Mouse (Mus musculus) thymus, adult 2 months (tissue): ENCODE measurements around the gene Nhlrc4. TPM values are rescaled to one million over a fixed set of nuclear protein-coding genes. Genes with fewer than 3 reads are reported as not detected.

Experiments used
- DNase-seq: peaks from one replicate; pipeline ENCODE4 v3.0.0; 2021
- H3K27ac ChIP-seq: fragments of 200-500 bp; 2 replicates; pipeline ENCODE4 v1.5.1; 2012; ENCODE audit warnings: low read length, control low read depth; ENCODE audit not compliant: control insufficient read depth, insufficient read depth
- H3K27me3 ChIP-seq: fragments of 200-500 bp; 2 replicates; pipeline ENCODE4 v1.6.1; 2012; ENCODE audit warnings: mild to moderate bottlenecking, low read length, moderate library complexity, mixed read lengths; ENCODE audit not compliant: control insufficient read depth, insufficient read depth
- H3K36me3 ChIP-seq: fragments of 200-500 bp; 2 replicates; pipeline ENCODE4 v1.6.1; 2012; ENCODE audit warnings: mild to moderate bottlenecking, low read length, moderate library complexity; ENCODE audit not compliant: control insufficient read depth, insufficient read depth
- H3K4me1 ChIP-seq: fragments of 200-500 bp; replicated peaks from 2 replicates; pipeline ENCODE4 v1.6.1; 2012; ENCODE audit warnings: low read length; ENCODE audit not compliant: control insufficient read depth, insufficient read depth
- H3K4me3 ChIP-seq: fragments of 200-500 bp; 2 replicates; pipeline ENCODE4 v1.5.1; 2012; ENCODE audit warnings: mild to moderate bottlenecking, low read length, control low read depth, moderate library complexity; ENCODE audit not compliant: control insufficient read depth, insufficient read depth
- CTCF ChIP-seq: fragments of 200-500 bp; IDR thresholded peaks from 2 replicates; pipeline ENCODE4 v1.5.1; 2012; ENCODE audit warnings: mild to moderate bottlenecking, control low read depth, low read length, moderate library complexity, borderline replicate concordance; ENCODE audit not compliant: control insufficient read depth, poor library complexity, insufficient read depth; ENCODE audit errors: extremely low read depth
- POLR2A ChIP-seq: fragments of 200-500 bp; IDR thresholded peaks from 2 replicates; pipeline ENCODE4 v1.6.1; 2012; ENCODE audit warnings: mild to moderate bottlenecking, low read length, control low read depth, moderate library complexity; ENCODE audit not compliant: control insufficient read depth, poor library complexity, insufficient read depth; ENCODE audit errors: extremely low read depth
- WGBS: fragments of 180-500 bp; shearing (Covaris S2); methylation state at CpG from one replicate; pipeline ENCODE4 v1.1.7; 2018; 5-methylcytosine and 5-hydroxymethylcytosine counted together
- polyA plus RNA-seq: library from polyadenylated mRNA; depleted of rRNA; stranded (reverse); fragments of >200 nt; gene quantifications from 2 replicates; pipeline ENCODE4 v1.2.3, GENCODE M21; 2012

Nhlrc4 gene
- polyA plus RNA-seq, 1 experiment: 0.62 TPM

DNA sequence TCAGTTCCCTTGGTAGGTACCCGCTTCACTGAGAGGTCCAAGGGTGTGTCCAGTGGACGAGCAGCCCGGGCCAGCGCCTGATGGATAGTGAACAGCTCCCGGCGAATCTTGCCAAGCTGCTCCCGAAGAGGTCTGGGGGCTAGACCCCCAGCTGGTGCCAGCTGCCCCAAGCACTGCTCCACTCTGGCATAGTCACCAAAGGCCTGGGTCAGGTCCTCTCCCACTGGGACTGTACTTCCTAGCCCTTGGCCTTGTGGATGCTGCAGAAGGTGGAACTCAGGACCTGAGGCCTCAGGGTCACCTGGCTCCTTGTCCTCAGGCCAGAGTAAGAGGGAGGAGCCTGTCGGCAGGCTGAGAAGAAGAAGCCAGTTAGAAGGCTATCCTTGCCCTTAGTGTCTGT is 2.1 kb upstream of the Nhlrc4 start:
- 92% methylated on average over 8 of the region's 8 CpGs for WGBS
- Histone ChIP-seq H3K4me3 (no peak overlapping the region), H3K27me3 (peaks cover 10% of the 10 kb centered on the region), H3K36me3 (no peaks in the 10 kb centered on the region), H3K27ac (no peak overlapping the region), H3K4me1 (0 out of 2 replicates have a peak, but pooled peaks cover 2% of the 10 kb centered on the region)
- TF ChIP-seq CTCF (no peak), POLR2A (no peak)
- no peak for DNase-seq

DNA sequence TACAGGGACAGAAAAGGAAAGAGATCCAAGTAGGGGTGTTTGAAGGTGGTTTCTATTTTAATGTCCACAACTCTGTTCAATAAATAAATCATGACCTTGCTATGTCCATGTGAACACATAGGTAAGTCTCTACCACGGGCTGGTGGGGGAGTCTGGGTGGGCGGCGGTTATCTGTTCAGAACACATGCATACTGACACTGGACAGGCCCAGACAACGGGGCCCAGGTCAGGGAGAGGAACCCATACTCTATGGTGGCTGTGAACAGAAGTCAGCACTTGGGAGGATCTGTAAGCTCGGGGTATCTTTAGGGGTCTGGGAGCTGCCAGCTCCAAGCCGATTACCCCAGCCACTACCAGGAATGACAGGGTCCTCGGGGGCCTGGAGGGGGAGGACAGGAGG is 1.6 kb upstream of the Nhlrc4 start:
- Histone ChIP-seq H3K27me3 (peaks cover 5% of the 10 kb centered on the region), H3K36me3 (no peaks in the 10 kb centered on the region), H3K4me1 (0 out of 2 replicates have a peak, but pooled peaks cover 2% of the 10 kb centered on the region), H3K4me3 (no peak overlapping the region), H3K27ac (no peak overlapping the region)
- no peak for TF ChIP-seq POLR2A
- TF ChIP-seq CTCF: no peak
- DNase-seq: no peak
- 87% methylated on average over 7 of the region's 7 CpGs for WGBS

DNA sequence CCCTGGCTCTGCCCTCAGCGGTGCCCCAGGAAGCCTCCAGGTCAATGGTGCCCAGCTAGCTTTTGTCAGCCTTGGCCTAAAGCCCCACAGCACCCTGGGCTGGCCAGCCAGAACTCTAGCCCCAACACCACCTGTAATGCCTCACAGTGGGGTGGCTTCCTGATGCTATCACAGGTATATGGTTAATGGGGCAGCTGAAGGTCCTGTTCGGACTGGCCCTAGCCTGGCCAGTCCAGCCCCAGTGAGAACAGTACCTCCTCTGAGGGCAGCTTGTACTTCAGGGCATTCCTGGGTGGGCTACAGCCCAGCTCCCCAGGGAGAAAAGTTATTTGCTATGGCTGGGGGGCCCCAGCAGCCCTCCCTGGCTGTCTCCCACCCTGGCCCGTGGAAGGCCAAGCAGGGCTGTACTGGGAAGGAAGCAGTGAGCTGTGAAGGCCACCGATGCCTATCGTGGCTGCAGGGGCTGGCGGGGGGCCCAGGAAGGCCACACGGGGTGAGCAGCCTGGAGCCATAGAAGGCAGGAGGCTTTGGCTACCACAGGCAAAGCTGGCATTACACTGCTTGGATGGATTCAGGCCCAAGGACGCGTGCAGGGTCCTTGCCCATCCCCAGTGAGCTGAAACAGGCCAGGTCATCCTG is 875 bp upstream of the Nhlrc4 start:
- Histone ChIP-seq H3K4me3 (no peak overlapping the region), H3K36me3 (no peaks in the 10 kb centered on the region), H3K27me3 (no peaks in the 10 kb centered on the region; the same call in 1 of the 2 replicates), H3K27ac (no peak overlapping the region), H3K4me1 (peaks cover 6% of the 10 kb centered on the region)
- WGBS: 77% methylated on average over 9 of the region's 9 CpGs
- no peak for TF ChIP-seq CTCF
- no peak for TF ChIP-seq POLR2A
- DNase-seq: no peak

DNA sequence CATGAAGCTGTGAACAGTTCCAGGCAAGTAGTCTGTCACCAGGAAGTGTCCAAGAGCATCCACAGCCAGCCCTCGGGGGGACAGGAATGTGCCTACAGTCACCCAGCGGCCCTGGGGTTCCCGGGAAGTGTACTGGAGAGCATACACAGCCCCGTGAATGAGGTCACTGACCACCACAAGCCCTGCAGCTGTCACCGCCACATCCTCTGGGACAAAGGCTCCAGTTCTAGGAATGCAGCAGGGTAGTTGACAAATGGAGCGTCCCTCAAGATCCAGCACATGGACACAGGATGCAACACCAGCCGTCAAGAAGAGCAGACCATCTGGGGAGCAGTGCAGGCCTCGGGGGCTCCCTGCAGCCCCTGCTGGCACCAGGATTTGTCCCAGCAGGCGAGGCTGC is 992 bp downstream of the Nhlrc4 start:
- H3K27me3 ChIP-seq: no peaks in the 10 kb centered on the region
- 95% methylated on average over 9 of the region's 9 CpGs for WGBS
- peaks cover 7% of the 10 kb centered on the region for H3K4me1 ChIP-seq
- no peak overlapping the region for H3K4me3 ChIP-seq
- no peak for DNase-seq
- TF ChIP-seq CTCF: no peak
- TF ChIP-seq POLR2A: no peak
- H3K36me3 ChIP-seq: no peaks in the 10 kb centered on the region
- no peak overlapping the region for H3K27ac ChIP-seq

DNA sequence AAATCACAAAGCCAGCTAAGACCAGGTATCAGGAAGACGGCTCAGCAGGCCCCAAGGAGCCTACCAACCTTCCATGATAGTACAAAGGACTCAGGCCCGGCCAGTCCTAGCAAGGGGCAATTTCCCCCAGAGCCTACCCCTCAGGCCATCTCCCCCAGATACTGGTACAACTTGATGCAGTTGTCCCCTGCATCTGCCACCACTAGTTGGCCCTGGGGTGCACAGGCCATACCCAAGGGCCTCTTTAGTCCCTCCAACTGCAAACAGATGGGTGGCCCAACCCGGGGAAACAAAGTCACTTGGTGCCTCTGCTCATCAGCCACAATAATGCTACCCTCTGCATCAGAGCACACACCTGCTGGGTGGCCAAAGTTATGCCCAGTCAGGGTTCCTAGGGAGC is 1.5 kb downstream of the Nhlrc4 start:
- peaks cover 7% of the 10 kb centered on the region for H3K4me1 ChIP-seq
- no peak for DNase-seq
- no peak overlapping the region for H3K4me3 ChIP-seq
- no peaks in the 10 kb centered on the region for H3K36me3 ChIP-seq
- no peak for TF ChIP-seq POLR2A
- no peak for TF ChIP-seq CTCF
- H3K27me3 ChIP-seq: no peaks in the 10 kb centered on the region
- 90% methylated on average over 3 of the region's 3 CpGs for WGBS
- H3K27ac ChIP-seq: no peak overlapping the region

DNA sequence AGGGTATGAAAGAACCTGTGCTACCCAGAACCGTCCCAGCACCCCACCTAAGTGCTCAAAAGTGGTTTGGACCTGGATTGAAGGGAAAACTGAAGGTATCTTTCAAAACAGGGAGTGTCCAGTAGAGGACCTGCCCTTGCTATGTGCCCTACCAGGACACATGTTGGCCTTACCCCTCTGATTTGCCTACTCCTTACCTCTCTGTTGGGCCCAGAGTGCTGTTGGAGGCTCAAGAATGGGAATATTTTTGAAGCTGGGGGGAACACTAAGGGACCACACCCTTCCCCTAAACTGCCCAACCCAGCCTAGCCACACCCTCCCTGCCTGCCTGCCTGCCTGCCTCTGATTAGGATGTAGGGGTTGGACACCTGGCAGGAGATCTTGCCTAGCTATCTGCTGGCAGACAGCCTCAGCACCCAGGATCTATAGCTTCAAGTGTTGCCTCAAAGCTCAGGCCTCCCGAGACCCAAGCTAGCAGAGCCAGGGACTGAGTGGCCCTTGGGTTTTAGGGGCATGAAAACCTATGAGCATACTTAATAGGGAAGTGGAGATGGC is 2.1 kb downstream of the Nhlrc4 start:
- no peak for TF ChIP-seq POLR2A
- no peak for TF ChIP-seq CTCF
- no peaks in the 10 kb centered on the region for H3K27me3 ChIP-seq
- DNase-seq: no peak
- no peak overlapping the region for H3K4me3 ChIP-seq
- WGBS: 90% methylated on average over 2 of the region's 2 CpGs
- H3K4me1 ChIP-seq: peaks cover 7% of the 10 kb centered on the region
- no peaks in the 10 kb centered on the region for H3K36me3 ChIP-seq
- no peak overlapping the region for H3K27ac ChIP-seq

DNA sequence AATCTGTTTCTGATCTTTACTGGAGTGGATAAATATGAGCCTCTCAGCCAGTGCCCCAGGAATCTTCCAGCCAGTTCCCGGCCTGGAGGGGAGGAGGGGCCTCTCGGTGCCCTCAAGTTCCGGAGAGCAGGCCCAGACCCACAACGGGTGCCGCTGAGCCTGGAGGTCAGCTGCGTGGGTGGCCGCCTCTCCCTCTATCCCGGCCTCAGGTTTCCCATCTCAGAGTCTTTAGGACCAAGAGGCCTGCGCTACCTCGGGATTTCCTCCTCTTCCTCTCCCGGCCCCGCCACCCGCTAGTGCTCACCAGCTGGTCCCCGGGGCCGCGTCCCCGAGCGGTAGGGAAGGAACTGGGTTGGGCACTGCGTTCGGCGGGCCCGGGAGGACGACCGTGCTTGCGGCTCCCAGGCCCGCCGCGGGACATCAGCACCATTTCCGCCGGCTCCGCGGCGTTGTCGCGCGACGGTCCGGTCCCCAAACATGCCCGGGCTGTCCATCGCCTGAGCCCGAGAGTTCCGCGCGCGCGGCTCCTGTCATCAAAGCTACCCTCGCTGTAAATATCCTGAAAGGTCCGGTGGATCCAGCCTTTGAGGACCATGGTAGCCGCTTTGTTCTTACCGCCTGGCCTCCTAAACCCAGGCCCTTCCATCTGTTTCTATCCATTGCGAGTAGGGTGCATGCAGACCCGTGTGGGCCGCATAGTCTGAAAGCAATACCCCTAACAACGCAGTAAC is 3.1 kb downstream of the Nhlrc4 start:
- Histone ChIP-seq H3K36me3 (0 out of 2 replicates have a peak, but pooled peaks cover 4% of the 10 kb centered on the region), H3K4me1 (peaks cover 7% of the 10 kb centered on the region), H3K4me3 (peak overlapping the region; percentile 72), H3K27me3 (no peaks in the 10 kb centered on the region), H3K27ac (no peak overlapping the region)
- no peak for TF ChIP-seq CTCF
- peak; percentile 61 for TF ChIP-seq POLR2A
- peak; percentile 66 for DNase-seq
- 4% methylated on average over 54 of the region's 54 CpGs for WGBS
